Mouse (Mus musculus): ENCODE results near the gene Leng9. TPM values are rescaled to one million over a fixed set of nuclear protein-coding genes. Genes with fewer than 3 reads are reported as not detected.

The Leng9 gene
- total and polyA plus RNA-seq, 3 experiments, result 1.5 to 1.7 TPM; not detected in 1

DNA sequence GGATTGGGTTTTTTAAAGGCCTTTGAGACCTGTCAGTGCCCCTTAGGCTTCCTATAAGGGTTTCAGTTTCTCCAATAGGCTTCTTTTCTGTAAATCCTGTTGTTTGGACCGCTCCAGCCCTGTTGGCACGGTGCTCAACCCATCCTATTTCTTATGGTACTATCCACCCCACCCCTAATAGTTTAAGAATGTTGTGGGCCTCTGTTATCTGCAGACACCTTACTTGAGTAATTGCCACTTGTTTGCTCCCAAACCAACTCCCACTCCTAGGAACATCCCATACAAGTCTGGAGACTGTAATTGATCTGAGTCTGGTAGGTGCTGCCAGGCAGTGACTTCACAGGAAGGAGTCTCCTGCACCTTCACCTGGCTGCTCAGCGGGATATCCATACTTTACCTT lies 12.4 kb downstream of the Leng9 start:
- Histone ChIP-seq H3K9me3 (replicated peaks; ENCODE audit: insufficient read depth, low read length) (no peaks in the 10 kb centered on the region), H3K9ac (ENCODE audit: control insufficient read depth, low read depth, low read length, poor library complexity, severe bottlenecking) (peak overlapping the region; percentile 88), H3K4me1 (ENCODE audit: control insufficient read depth in 1 of 2, insufficient read depth in 2 of 2, low read length in 2 of 2) (peaks cover 0 to 13% of the 10 kb centered on the region in 2 experiments; a peak in 3 of 4 replicates), H3K4me3 (ENCODE audit: control insufficient read depth in 1 of 2, insufficient read depth in 1 of 2, low read depth in 2 of 2, low read length in 2 of 2) (peak overlapping the region; percentile 78 to 80), H3K27ac (ENCODE audit: control insufficient read depth, low read depth, low read length) (0 out of 2 replicates have a peak overlapping the region, but pooled peaks have one; percentile 1), H3K79me2 (ENCODE audit: control insufficient read depth, insufficient read depth, low read length, poor library complexity) (peaks cover 32% of the 10 kb centered on the region), H3K27me3 (ENCODE audit: control insufficient read depth in 1 of 2, insufficient read depth in 2 of 2, low read length in 2 of 2) (no peaks in the 10 kb centered on the region), H3K36me3 (ENCODE audit: control insufficient read depth in 1 of 2, insufficient read depth in 2 of 2, low read length in 2 of 2) (peaks cover 5 to 11% of the 10 kb centered on the region in 2 experiments)
- DNase-seq (ENCODE audit: low read depth, low spot score), result no peak
- no peak for TF ChIP-seq GABPA (IDR thresholded peaks at IDR 0.05; ENCODE audit: low read depth, low read length)
- no peak for TF ChIP-seq MAX (IDR thresholded peaks at IDR 0.05; ENCODE audit: low read length)
- no peak for TF ChIP-seq MEF2A (IDR thresholded peaks at IDR 0.05; ENCODE audit: extremely low read depth, insufficient replicate concordance, low read depth, low read length, poor library complexity, severe bottlenecking)
- no peak for TF ChIP-seq E2F4 (IDR thresholded peaks at IDR 0.05; ENCODE audit: borderline replicate concordance, low read depth, low read length)
- TF ChIP-seq BHLHE40 (IDR thresholded peaks at IDR 0.05; ENCODE audit: borderline replicate concordance, low read depth, low read length), result no peak
- TF ChIP-seq NELFE (IDR thresholded peaks at IDR 0.05; ENCODE audit: low read depth, low read length), result no peak
- no peak for TF ChIP-seq ZKSCAN1 (IDR thresholded peaks at IDR 0.05; ENCODE audit: low read depth, low read length)
- no peak for TF ChIP-seq KAT2A (conservative IDR thresholded peaks at IDR 0.05; ENCODE audit: low read depth, low read length)
- TF ChIP-seq ZC3H11A (IDR thresholded peaks at IDR 0.05; ENCODE audit: low read depth, low read length), result no peak
- TF ChIP-seq ETS1 (IDR thresholded peaks at IDR 0.05; ENCODE audit: low read depth, low read length), result no peak
- no peak for TF ChIP-seq TBP (IDR thresholded peaks at IDR 0.05; ENCODE audit: low read depth, low read length)
- no peak for TF ChIP-seq UBTF (IDR thresholded peaks at IDR 0.05; ENCODE audit: borderline replicate concordance, insufficient read depth, low read depth, low read length)

DNA sequence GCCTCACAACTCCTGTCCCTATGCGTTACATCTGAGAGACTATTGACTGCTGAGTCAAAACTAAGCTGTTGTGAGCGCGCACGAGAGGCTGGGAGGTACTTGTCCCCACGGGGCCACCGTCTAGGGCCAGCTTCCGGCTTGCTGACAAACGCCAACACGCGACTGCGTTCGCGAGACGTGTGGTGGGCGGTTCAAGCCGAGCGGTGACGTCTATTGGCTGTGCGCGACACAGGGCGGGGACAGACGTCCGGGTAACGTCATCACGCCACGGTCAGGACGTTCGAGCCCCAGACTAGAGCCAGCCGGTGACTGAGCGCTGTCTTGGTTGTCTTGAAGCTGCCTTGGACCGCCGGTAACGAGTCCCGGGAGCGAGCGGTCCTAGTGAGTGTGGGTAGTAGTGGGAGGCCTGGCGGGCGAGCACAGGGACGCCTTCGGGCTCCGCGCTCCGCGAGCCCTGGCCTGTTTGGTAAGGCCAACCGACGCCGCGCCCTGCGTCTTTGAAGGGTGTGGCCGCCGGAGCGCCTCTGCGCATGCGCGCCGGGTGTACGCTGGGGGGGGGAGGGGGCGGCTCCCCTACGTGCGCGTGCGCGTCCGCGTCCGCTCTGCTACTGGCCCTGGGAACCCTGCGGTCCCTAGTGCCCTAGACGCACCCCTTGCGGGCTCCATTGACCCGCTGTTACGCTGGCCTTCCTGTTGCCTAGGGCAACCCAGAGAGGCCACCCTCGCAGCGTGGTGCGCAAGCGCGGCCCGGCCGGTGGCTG lies 13.2 kb downstream of the Leng9 start, which contains the start of gene Leng8:
Leng8 (plus strand) TSS at position 269 of the 761 bp plus-strand sequence.
- Histone ChIP-seq H3K9ac (ENCODE audit: control insufficient read depth, low read depth, low read length, poor library complexity, severe bottlenecking) (peak within 1 kb of the TSS; percentile 88), H3K27me3 (ENCODE audit: control insufficient read depth in 1 of 2, insufficient read depth in 2 of 2, low read length in 2 of 2) (no peaks in the 10 kb centered on the region), H3K4me1 (ENCODE audit: control insufficient read depth in 1 of 2, insufficient read depth in 2 of 2, low read length in 2 of 2) (peaks cover 0 to 13% of the 10 kb centered on the region in 2 experiments; a peak in 3 of 4 replicates), H3K4me3 (ENCODE audit: control insufficient read depth in 1 of 2, insufficient read depth in 1 of 2, low read depth in 2 of 2, low read length in 2 of 2) (peak within 1 kb of the TSS; percentile 82 to 88), H3K9me3 (replicated peaks; ENCODE audit: insufficient read depth, low read length) (no peaks in the 10 kb centered on the region), H3K79me2 (ENCODE audit: control insufficient read depth, insufficient read depth, low read length, poor library complexity) (peaks cover 32% of the 10 kb centered on the region), H3K27ac (ENCODE audit: control insufficient read depth, low read depth, low read length) (peak within 1 kb of the TSS; percentile 89), H3K36me3 (ENCODE audit: control insufficient read depth in 1 of 2, insufficient read depth in 2 of 2, low read length in 2 of 2) (peaks cover 5 to 11% of the 10 kb centered on the region in 2 experiments)
- peak; percentile 99 for DNase-seq (ENCODE audit: low read depth, low spot score)
- TF ChIP-seq ZKSCAN1 (IDR thresholded peaks at IDR 0.05; ENCODE audit: low read depth, low read length) (no peak), CHD2 (IDR thresholded peaks at IDR 0.05; ENCODE audit: low read length) (peak; percentile 89), POLR2A (IDR thresholded peaks at IDR 0.05; ENCODE audit: control insufficient read depth in 1 of 2, insufficient read depth in 1 of 2, low read depth in 1 of 2, low read length in 2 of 2, poor library complexity in 1 of 2) (peak in 1 of 2 experiments; percentile 94), EP300 (IDR thresholded peaks at IDR 0.05; ENCODE audit: low read depth in 1 of 2, low read length in 2 of 2) (peak in 1 of 2 experiments; percentile 52; a peak in 2 of 4 replicates), GABPA (IDR thresholded peaks at IDR 0.05; ENCODE audit: low read depth, low read length) (no peak), ELF1 (IDR thresholded peaks at IDR 0.05; ENCODE audit: low read depth, low read length) (peak; percentile 100), BHLHE40 (IDR thresholded peaks at IDR 0.05; ENCODE audit: borderline replicate concordance, low read depth, low read length) (peak; percentile 66; the same call in 1 of the 2 replicates), MAX (IDR thresholded peaks at IDR 0.05; ENCODE audit: low read length) (peak; percentile 92), SIN3A (IDR thresholded peaks at IDR 0.05; ENCODE audit: low read length) (peak; percentile 99), USF2 (IDR thresholded peaks at IDR 0.05; ENCODE audit: borderline replicate concordance in 1 of 2, insufficient read depth in 1 of 2, low read depth in 1 of 2, low read length in 2 of 2) (no peak), UBTF (IDR thresholded peaks at IDR 0.05; ENCODE audit: borderline replicate concordance, insufficient read depth, low read depth, low read length) (no peak), MEF2A (IDR thresholded peaks at IDR 0.05; ENCODE audit: extremely low read depth, insufficient replicate concordance, low read depth, low read length, poor library complexity, severe bottlenecking) (no peak), ZMIZ1 (IDR thresholded peaks at IDR 0.05; ENCODE audit: low read depth, low read length) (peak; percentile 93), ETS1 (IDR thresholded peaks at IDR 0.05; ENCODE audit: low read depth, low read length) (peak; percentile 83), NELFE (IDR thresholded peaks at IDR 0.05; ENCODE audit: low read depth, low read length) (peak; percentile 88), SMC3 (IDR thresholded peaks at IDR 0.05; ENCODE audit: low read depth, low read length) (0 out of 2 replicates have a peak, but pooled peaks have one; percentile 12), MAZ (IDR thresholded peaks at IDR 0.05; ENCODE audit: low read depth, low read length) (peak; percentile 58; the same call in 1 of the 2 replicates), ZNF384 (IDR thresholded peaks at IDR 0.05; ENCODE audit: low read depth, low read length) (no peak), TBP (IDR thresholded peaks at IDR 0.05; ENCODE audit: low read depth, low read length) (peak; percentile 66), NRF1 (IDR thresholded peaks at IDR 0.05; ENCODE audit: insufficient read depth, low read depth, low read length, poor library complexity, severe bottlenecking) (peak; percentile 89), MYC (IDR thresholded peaks at IDR 0.05; ENCODE audit: low read depth, low read length) (peak; percentile 88), USF1 (IDR thresholded peaks at IDR 0.05; ENCODE audit: low read depth, low read length) (peak; percentile 72), RAD21 (IDR thresholded peaks at IDR 0.05; ENCODE audit: low read depth, low read length) (no peak)

Data from MEL (cell line).